Mouse (Mus musculus) limb, embryonic 14.5 days (tissue): Measurements from ENCODE around the gene Zfp750. TPM values are rescaled to one million over a fixed set of nuclear protein-coding genes. Genes with fewer than 3 reads are reported as not detected.
A peak's percentile ranks its signal among the peaks of the same experiment; 100 is the strongest.

ENCODE experiments used
- ATAC-seq: fragments of 200-750 bp; cut with Nextera tagmentation; 2 replicates; pipeline ENCODE4 v1.8.0; 2017; ENCODE audit warnings: low read depth, moderate number of reproducible peaks, moderate TSS enrichment; ENCODE audit not compliant: low FRiP score
- DNase-seq: peaks from one replicate; pipeline ENCODE4 v3.0.0-alpha.2; 2015; ENCODE audit warnings: low spot score
- H3K27ac ChIP-seq: fragments of 300-500 bp; sonication (generic); replicated peaks from 2 replicates; pipeline ENCODE4 v1.5.1; 2014; ENCODE audit warnings: low read depth, mild to moderate bottlenecking, low read length, moderate library complexity, mixed read lengths
- H3K27me3 ChIP-seq: fragments of 300-500 bp; sonication (generic); 2 replicates; pipeline ENCODE4 v1.6.1; 2014; ENCODE audit warnings: low read length, mixed read lengths; ENCODE audit not compliant: control insufficient read depth, insufficient read depth
- H3K36me3 ChIP-seq: fragments of 300-500 bp; sonication (generic); 2 replicates; pipeline ENCODE4 v1.6.1; 2014; ENCODE audit warnings: mild to moderate bottlenecking, low read length, moderate library complexity, mixed read lengths; ENCODE audit not compliant: control insufficient read depth, insufficient read depth
- H3K4me1 ChIP-seq: fragments of 300-500 bp; sonication (generic); 2 replicates; pipeline ENCODE4 v1.6.1; 2014; ENCODE audit warnings: antibody characterized with exemption, low read length, mixed read lengths; ENCODE audit not compliant: control insufficient read depth, insufficient read depth
- H3K4me2 ChIP-seq: fragments of 300-500 bp; sonication (generic); replicated peaks from 2 replicates; pipeline ENCODE4 v1.6.1; 2014; ENCODE audit warnings: low read depth, mild to moderate bottlenecking, low read length, moderate library complexity; ENCODE audit not compliant: severe bottlenecking
- H3K4me3 ChIP-seq: fragments of 300-500 bp; sonication (generic); replicated peaks from 2 replicates; pipeline ENCODE4 v1.5.1; 2014; ENCODE audit warnings: low read length
- H3K9ac ChIP-seq: fragments of 300-500 bp; sonication (generic); 2 replicates; pipeline ENCODE4 v1.6.1; 2014; ENCODE audit warnings: mild to moderate bottlenecking, low read depth, low read length, moderate library complexity; ENCODE audit not compliant: severe bottlenecking
- H3K9me3 ChIP-seq: fragments of 300-500 bp; sonication (generic); 2 replicates; pipeline ENCODE4 v1.6.1; 2016; ENCODE audit warnings: low read length; ENCODE audit not compliant: control insufficient read depth
- POLR2A ChIP-seq: fragments of 200-500 bp; IDR thresholded peaks from 2 replicates; pipeline ENCODE4 v1.8.0; 2012; ENCODE audit warnings: inconsistent platforms, mild to moderate bottlenecking, moderate library complexity, borderline replicate concordance; ENCODE audit not compliant: insufficient read depth, insufficient read length; ENCODE audit errors: extremely low read depth
- WGBS: fragments of 180-500 bp; shearing (Covaris S2); extraction: QIAGEN DNeasy Blood & Tissue Kit; methylation state at CpG from one replicate; pipeline ENCODE4 v1.1.7; 2014; 5-methylcytosine and 5-hydroxymethylcytosine counted together
- polyA plus RNA-seq, 2 experiments: library from polyadenylated mRNA; depleted of rRNA in 1 of 2; stranded (reverse) in 1 of 2; unstranded in 1 of 2; fragments of >200 nt; fragmentation: Nextera tagmentation in 1 of 2; extraction: Ambion mirVana in 1 of 2; gene quantifications; 2 replicates each; pipeline versions ENCODE4 v1.2.1 to v1.2.3; 2012 to 2014

Zfp750 gene
- polyA plus RNA-seq, 2 experiments, result 12.8 to 24.0 TPM

DNA sequence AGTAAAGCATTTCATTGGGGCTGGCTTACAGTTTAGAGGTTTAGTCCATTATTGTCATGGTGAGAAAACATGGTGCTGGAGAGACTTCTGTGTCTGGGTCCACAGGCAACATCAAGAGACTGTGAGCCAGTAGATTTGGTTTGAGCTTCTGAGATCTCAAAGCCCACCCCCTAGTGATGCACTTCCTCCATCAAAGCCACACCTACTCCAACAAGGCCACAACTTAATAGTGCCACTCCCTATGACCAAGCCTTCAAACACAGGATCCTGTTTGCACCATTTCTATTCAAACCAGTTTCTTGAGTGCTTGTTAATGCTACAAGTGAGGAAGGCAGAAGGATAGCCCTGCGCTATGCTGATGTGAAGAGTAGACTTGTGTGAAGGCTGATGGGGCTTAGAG lies 38.8 kb upstream of the Zfp750 start:
- Histone ChIP-seq H3K4me2 (no peak overlapping the region), H3K27ac (no peak overlapping the region), H3K4me3 (no peak overlapping the region), H3K9ac (no peak overlapping the region), H3K9me3 (no peaks in the 10 kb centered on the region), H3K4me1 (peaks cover 5% of the 10 kb centered on the region; the same call in 1 of the 2 replicates), H3K36me3 (no peaks in the 10 kb centered on the region), H3K27me3 (no peaks in the 10 kb centered on the region)
- DNase-seq (no peak), ATAC-seq (no peak)
- 100% methylated on average over 1 of the region's 1 CpGs for WGBS
- no peak for TF ChIP-seq POLR2A

DNA sequence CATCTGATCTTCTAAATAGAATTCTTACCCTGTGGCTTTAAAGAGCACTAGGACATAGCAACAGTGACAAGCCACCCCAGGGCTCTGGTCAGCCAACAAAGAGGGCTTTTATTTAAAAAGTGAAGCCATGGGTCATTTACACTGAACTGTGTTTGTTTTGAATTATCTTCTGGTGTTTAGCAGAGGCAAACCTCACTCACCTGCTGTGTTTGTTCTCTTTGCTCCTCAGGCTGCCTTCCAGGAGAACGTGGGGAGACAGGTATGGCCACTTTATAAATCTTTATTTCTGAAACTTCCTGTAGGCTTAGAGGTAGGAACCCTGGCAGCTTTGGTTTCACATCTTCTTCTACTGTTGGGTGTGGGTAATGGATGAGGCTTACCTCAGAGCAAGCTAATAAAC lies 37.6 kb upstream of the Zfp750 start:
- DNase-seq, result no peak
- 67% methylated on average over 1 of the region's 1 CpGs for WGBS
- H3K27me3 ChIP-seq, result no peaks in the 10 kb centered on the region
- H3K9me3 ChIP-seq, result no peaks in the 10 kb centered on the region
- peaks cover 13% of the 10 kb centered on the region for H3K4me1 ChIP-seq
- H3K27ac ChIP-seq, result no peak overlapping the region
- H3K4me2 ChIP-seq, result no peak overlapping the region
- TF ChIP-seq POLR2A, result no peak
- no peak overlapping the region for H3K9ac ChIP-seq
- ATAC-seq, result no peak
- no peak overlapping the region for H3K4me3 ChIP-seq
- H3K36me3 ChIP-seq, result no peaks in the 10 kb centered on the region

DNA sequence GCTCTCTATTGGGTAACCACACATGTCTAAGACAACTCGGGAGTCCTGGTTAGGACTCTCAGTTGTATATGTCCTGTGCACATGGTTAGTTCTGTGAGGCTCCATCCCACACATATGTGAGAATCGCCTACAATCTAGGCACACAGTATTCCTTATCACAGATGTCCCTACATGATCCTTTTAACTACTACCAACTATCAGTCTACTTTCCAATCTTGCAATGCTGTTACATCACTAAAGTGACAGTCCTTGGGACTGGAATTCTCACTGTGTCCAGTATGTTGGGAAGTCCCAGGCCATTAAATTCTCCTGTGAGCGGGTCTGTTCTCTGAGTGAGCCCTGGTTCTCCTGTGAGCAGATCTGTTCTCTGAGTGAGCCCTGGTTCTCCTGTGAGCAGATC lies 34.3 kb upstream of the Zfp750 start:
- Histone ChIP-seq H3K9me3 (no peaks in the 10 kb centered on the region), H3K27ac (no peak overlapping the region), H3K4me2 (no peak overlapping the region), H3K27me3 (no peaks in the 10 kb centered on the region), H3K9ac (no peak overlapping the region), H3K36me3 (no peaks in the 10 kb centered on the region), H3K4me3 (no peak overlapping the region), H3K4me1 (peaks cover 42% of the 10 kb centered on the region)
- ATAC-seq (no peak), DNase-seq (no peak)
- TF ChIP-seq POLR2A, result no peak
- WGBS, result 90% methylated on average over 3 of the region's 3 CpGs

DNA sequence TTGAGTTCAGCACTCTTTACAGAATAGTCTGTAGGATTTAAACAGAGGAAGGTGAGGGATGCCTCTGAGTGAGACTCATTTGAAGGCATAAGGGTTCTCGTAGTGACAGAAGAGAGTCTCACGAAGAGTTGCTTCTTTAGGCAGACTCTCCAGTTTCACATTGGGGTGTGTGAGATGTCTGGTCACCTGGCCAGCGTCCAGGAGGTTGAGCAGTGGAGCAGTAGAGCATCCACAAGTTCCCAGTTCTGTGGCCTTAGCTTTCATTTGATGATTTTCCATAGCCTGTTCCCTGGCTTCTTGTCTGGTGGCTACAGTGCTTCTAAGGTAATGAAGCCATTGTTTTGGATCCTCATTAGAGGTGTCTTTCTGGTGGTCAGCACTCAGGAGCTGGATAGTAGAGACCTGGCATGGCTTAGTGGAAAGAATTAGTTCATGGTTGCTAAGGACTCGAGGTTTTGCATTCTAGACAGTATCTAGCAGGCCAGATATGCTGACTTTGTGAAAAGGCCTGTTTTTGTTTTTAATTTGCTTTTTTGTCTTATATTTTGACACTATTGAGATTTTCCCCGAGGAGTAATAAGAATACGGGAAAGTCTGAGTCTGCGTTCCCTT lies 33.8 kb upstream of the Zfp750 start:
- Histone ChIP-seq H3K4me2 (no peak overlapping the region), H3K9me3 (no peaks in the 10 kb centered on the region), H3K36me3 (no peaks in the 10 kb centered on the region), H3K27me3 (no peaks in the 10 kb centered on the region), H3K4me3 (no peak overlapping the region), H3K27ac (no peak overlapping the region), H3K4me1 (peaks cover 42% of the 10 kb centered on the region), H3K9ac (no peak overlapping the region)
- no peak for DNase-seq
- TF ChIP-seq POLR2A, result no peak
- 78% methylated on average over 7 of the region's 7 CpGs for WGBS
- ATAC-seq, result no peak

DNA sequence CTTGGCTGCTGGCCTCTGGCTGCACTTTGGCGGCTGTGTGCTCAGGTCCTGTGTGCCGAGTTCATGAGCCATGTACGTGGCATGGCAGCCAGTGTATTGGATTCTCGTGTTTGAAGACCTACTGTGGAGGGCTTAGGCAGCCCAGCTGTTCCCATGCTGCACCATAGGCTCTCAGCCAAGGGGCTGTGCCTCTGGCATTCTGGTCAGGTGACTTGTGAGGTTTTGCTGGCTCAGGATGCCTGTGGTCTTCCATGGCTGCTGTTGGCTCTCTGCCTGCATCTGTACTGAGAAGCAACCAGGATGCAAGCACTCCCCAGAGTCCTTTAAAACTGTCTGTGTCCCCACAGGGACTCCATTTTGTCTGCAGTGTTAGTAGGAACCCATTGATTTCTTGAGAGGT lies 33.0 kb upstream of the Zfp750 start:
- H3K4me3 ChIP-seq, result no peak overlapping the region
- peaks cover 42% of the 10 kb centered on the region for H3K4me1 ChIP-seq
- no peak overlapping the region for H3K27ac ChIP-seq
- H3K4me2 ChIP-seq, result no peak overlapping the region
- H3K27me3 ChIP-seq, result no peaks in the 10 kb centered on the region
- WGBS, result 58% methylated on average over 4 of the region's 4 CpGs
- no peak for TF ChIP-seq POLR2A
- ATAC-seq (peak; percentile 46; the same call in 1 of the 2 replicates), DNase-seq (peak; percentile 74)
- H3K9ac ChIP-seq, result no peak overlapping the region
- H3K36me3 ChIP-seq, result no peaks in the 10 kb centered on the region
- no peaks in the 10 kb centered on the region for H3K9me3 ChIP-seq

DNA sequence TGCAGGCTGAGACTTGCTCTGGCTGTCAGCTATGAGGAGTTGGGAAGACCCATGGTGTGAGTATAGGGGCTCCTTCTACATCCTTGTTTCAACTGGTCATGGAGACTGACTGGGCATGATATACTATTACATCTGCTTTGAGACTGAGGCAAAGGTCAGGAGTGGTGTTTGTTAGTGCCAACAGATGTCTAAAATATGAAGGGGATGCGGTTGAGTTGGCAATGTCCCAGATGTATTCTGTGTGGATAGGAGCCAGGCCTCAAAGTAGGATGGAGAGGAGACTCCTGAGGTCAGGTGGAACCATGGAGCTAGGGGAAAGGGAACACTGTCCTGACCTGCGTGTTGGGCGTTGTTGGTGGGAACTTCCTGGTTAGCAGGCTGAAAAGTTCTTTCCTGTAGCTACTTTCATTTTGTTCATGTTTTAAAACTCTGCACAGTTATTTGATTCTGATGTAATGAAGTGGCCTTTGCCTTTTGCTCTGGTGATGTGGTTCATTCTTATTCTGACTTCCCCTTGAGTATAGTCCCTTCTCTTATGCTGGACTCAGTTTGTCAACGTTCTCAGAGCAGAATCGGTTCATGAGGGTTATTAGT lies 32.2 kb upstream of the Zfp750 start:
- DNase-seq (no peak), ATAC-seq (no peak)
- Histone ChIP-seq H3K36me3 (no peaks in the 10 kb centered on the region), H3K9ac (no peak overlapping the region), H3K4me1 (peaks cover 42% of the 10 kb centered on the region), H3K9me3 (no peaks in the 10 kb centered on the region), H3K4me3 (no peak overlapping the region), H3K27ac (no peak overlapping the region), H3K27me3 (no peaks in the 10 kb centered on the region), H3K4me2 (no peak overlapping the region)
- no peak for TF ChIP-seq POLR2A
- 82% methylated on average over 5 of the region's 5 CpGs for WGBS
